Mouse (Mus musculus) CH12.LX (cell line): Measurements from ENCODE around the gene Lama4. TPM values are rescaled to one million over a fixed set of nuclear protein-coding genes. Genes with fewer than 3 reads are reported as not detected.

Experiments used
- DNase-seq: peaks from one replicate; pipeline ENCODE4 v3.0.0-alpha.2; 2013; ENCODE audit errors: extremely low read depth
- H3K27ac ChIP-seq: 2 replicates; pipeline ENCODE4 v1.5.1; 2012; ENCODE audit warnings: low read depth, mild to moderate bottlenecking, control low read depth, moderate library complexity; ENCODE audit not compliant: insufficient read depth
- H3K27me3 ChIP-seq: replicated peaks from 2 replicates; pipeline ENCODE3; 2012; ENCODE audit warnings: inconsistent platforms
- H3K36me3 ChIP-seq, 2 experiments: replicated peaks in 1 of 2; 2 replicates each; pipeline versions ENCODE3 to v1.6.1; 2012; ENCODE audit warnings: inconsistent platforms in 1 of 2, low read length in 1 of 2, mild to moderate bottlenecking in 1 of 2, mixed read lengths in 1 of 2, moderate library complexity in 1 of 2; ENCODE audit not compliant: control insufficient read depth in 1 of 2, insufficient read depth in 1 of 2
- H3K4me1 ChIP-seq, 2 experiments: 2 replicates each; pipeline ENCODE4 v1.6.1; 2012; ENCODE audit warnings: inconsistent platforms in 1 of 2, moderate library complexity in 1 of 2; ENCODE audit not compliant: insufficient read depth in 2 of 2, control insufficient read depth in 1 of 2
- H3K4me2 ChIP-seq: 2 replicates; pipeline ENCODE4 v1.6.1; 2012; ENCODE audit warnings: low read depth, mild to moderate bottlenecking, control low read depth; ENCODE audit not compliant: poor library complexity, insufficient read depth, severe bottlenecking
- H3K4me3 ChIP-seq, 3 experiments: fragments of 150-350 bp in 1 of 3; sonication (generic) in 1 of 3; replicated peaks in 1 of 3; 2 replicates each; pipeline versions ENCODE3 to v1.5.1; 2011 to 2012; ENCODE audit warnings: low read depth in 2 of 3, low read length in 2 of 3, mild to moderate bottlenecking in 2 of 3, moderate library complexity in 2 of 3, control low read depth in 1 of 3, improper control_type of control experiment in 1 of 3, inconsistent platforms in 1 of 3, mixed read lengths in 1 of 3; ENCODE audit not compliant: poor library complexity in 1 of 3
- H3K79me2 ChIP-seq: replicated peaks from 2 replicates; pipeline ENCODE4 v1.6.1; 2012; ENCODE audit warnings: mild to moderate bottlenecking, moderate library complexity; ENCODE audit not compliant: control insufficient read depth, poor library complexity, insufficient read depth, severe bottlenecking; ENCODE audit errors: extremely low read depth
- H3K9ac ChIP-seq: 2 replicates; pipeline ENCODE4 v1.6.1; 2012; ENCODE audit warnings: low read depth, mild to moderate bottlenecking, control low read depth, moderate library complexity; ENCODE audit not compliant: insufficient read depth
- H3K9me3 ChIP-seq: replicated peaks from 2 replicates; pipeline ENCODE3; 2012; ENCODE audit warnings: low read length, inconsistent platforms, mixed read lengths
- BHLHE40 ChIP-seq: IDR thresholded peaks from 2 replicates; pipeline ENCODE4 v1.6.1; 2011; ENCODE audit warnings: mild to moderate bottlenecking, low read depth, low read length, improper control_type of control experiment
- CTCF ChIP-seq, 2 experiments: IDR thresholded peaks in 1 of 2; conservative IDR thresholded peaks in 1 of 2; 2 replicates each; pipeline ENCODE4 v1.5.1; 2011 to 2012; ENCODE audit warnings: low read depth in 2 of 2, low read length in 2 of 2, improper control_type of control experiment in 1 of 2, inconsistent platforms in 1 of 2, mild to moderate bottlenecking in 1 of 2, moderate library complexity in 1 of 2
- ELF1 ChIP-seq: IDR thresholded peaks from 2 replicates; pipeline ENCODE4 v1.6.1; 2014; ENCODE audit warnings: low read depth, mild to moderate bottlenecking, inconsistent platforms, low read length, improper control_type of control experiment
- EP300 ChIP-seq: IDR thresholded peaks from 2 replicates; pipeline ENCODE4 v1.6.1; 2011; ENCODE audit warnings: low read length, improper control_type of control experiment
- ETS1 ChIP-seq: conservative IDR thresholded peaks from 2 replicates; pipeline ENCODE4 v1.6.1; 2012; ENCODE audit warnings: low read depth, mild to moderate bottlenecking, inconsistent platforms, low read length, improper control_type of control experiment, moderate library complexity
- GABPA ChIP-seq: IDR thresholded peaks from 2 replicates; pipeline ENCODE4 v1.6.1; 2012; ENCODE audit warnings: low read depth, low read length, improper control_type of control experiment, inconsistent platforms; ENCODE audit not compliant: insufficient replicate concordance
- IRF4 ChIP-seq: IDR thresholded peaks from 2 replicates; pipeline ENCODE4 v1.6.1; 2014; ENCODE audit warnings: low read depth, mild to moderate bottlenecking, inconsistent platforms, low read length, improper control_type of control experiment
- JUN ChIP-seq: IDR thresholded peaks from 2 replicates; pipeline ENCODE4 v1.6.1; 2011; ENCODE audit warnings: low read depth, mild to moderate bottlenecking, low read length, improper control_type of control experiment, moderate library complexity; ENCODE audit not compliant: insufficient read depth
- JUND ChIP-seq: conservative IDR thresholded peaks from 2 replicates; pipeline ENCODE4 v1.6.1; 2011; ENCODE audit warnings: low read depth, low read length, improper control_type of control experiment
- KAT2A ChIP-seq: IDR thresholded peaks from 2 replicates; pipeline ENCODE4 v1.6.1; 2012; ENCODE audit warnings: low read length, improper control_type of control experiment, inconsistent platforms; ENCODE audit not compliant: insufficient replicate concordance
- MAFK ChIP-seq: IDR thresholded peaks from 2 replicates; pipeline ENCODE4 v1.6.1; 2011; ENCODE audit warnings: low read length, improper control_type of control experiment; ENCODE audit not compliant: insufficient replicate concordance
- MAX ChIP-seq: IDR thresholded peaks from 2 replicates; pipeline ENCODE4 v1.6.1; 2011; ENCODE audit warnings: low read length, improper control_type of control experiment
- MEF2A ChIP-seq: IDR thresholded peaks from 2 replicates; pipeline ENCODE4 v1.6.1; 2014; ENCODE audit warnings: low read depth, mild to moderate bottlenecking, inconsistent platforms, low read length, improper control_type of control experiment, borderline replicate concordance
- MYC ChIP-seq: IDR thresholded peaks from 2 replicates; pipeline ENCODE4 v1.6.1; 2011; ENCODE audit warnings: low read depth, mild to moderate bottlenecking, improper control_type of control experiment, low read length
- NELFE ChIP-seq: IDR thresholded peaks from 2 replicates; pipeline ENCODE4 v1.6.1; 2011; ENCODE audit warnings: low read depth, low read length, improper control_type of control experiment
- NRF1 ChIP-seq: IDR thresholded peaks from 2 replicates; pipeline ENCODE4 v1.6.1; 2014; ENCODE audit warnings: low read depth, mild to moderate bottlenecking, inconsistent platforms, low read length, improper control_type of control experiment, moderate library complexity
- POLR2A ChIP-seq: IDR thresholded peaks from 2 replicates; pipeline ENCODE4 v1.6.1; 2011; ENCODE audit warnings: low read depth, mild to moderate bottlenecking, improper control_type of control experiment, low read length
- RCOR1 ChIP-seq: conservative IDR thresholded peaks from 2 replicates; pipeline ENCODE4 v1.6.1; 2012; ENCODE audit warnings: low read depth, mild to moderate bottlenecking, inconsistent platforms, low read length, improper control_type of control experiment
- SIN3A ChIP-seq: IDR thresholded peaks from 2 replicates; pipeline ENCODE4 v1.6.1; 2012; ENCODE audit warnings: low read length, improper control_type of control experiment, inconsistent platforms
- TBP ChIP-seq: conservative IDR thresholded peaks from 2 replicates; pipeline ENCODE4 v1.6.1; 2011; ENCODE audit warnings: low read depth, low read length, improper control_type of control experiment
- UBTF ChIP-seq: IDR thresholded peaks from 2 replicates; pipeline ENCODE4 v1.6.1; 2012; ENCODE audit warnings: low read depth, mild to moderate bottlenecking, inconsistent platforms, low read length, improper control_type of control experiment, moderate library complexity
- USF1 ChIP-seq: IDR thresholded peaks from 2 replicates; pipeline ENCODE4 v1.6.1; 2014; ENCODE audit warnings: low read depth, mild to moderate bottlenecking, inconsistent platforms, low read length, improper control_type of control experiment
- ZC3H11A ChIP-seq: IDR thresholded peaks from 2 replicates; pipeline ENCODE4 v1.6.1; 2012; ENCODE audit warnings: low read depth, mild to moderate bottlenecking, inconsistent platforms, low read length, improper control_type of control experiment
- ZMIZ1 ChIP-seq: IDR thresholded peaks from 2 replicates; pipeline ENCODE4 v1.6.1; 2012; ENCODE audit warnings: low read depth, mild to moderate bottlenecking, inconsistent platforms, low read length, improper control_type of control experiment
- ZNF384 ChIP-seq: IDR thresholded peaks from 2 replicates; pipeline ENCODE4 v1.6.1; 2012; ENCODE audit warnings: low read depth, low read length, improper control_type of control experiment, inconsistent platforms
- dilution Hi-C: fragments of 300-500 bp; cut with MboI; formaldehyde crosslinking; loops from 2 replicates; pipeline ENCODE4 v1.14.3; 2020; ENCODE audit warnings: low sequenced_read_pairs; ENCODE audit not compliant: extremely low pct_unique_long_range_greater_than_20kb, extremely low pct_ligation_motif_present
- in situ Hi-C: fragments of 300-500 bp; cut with MboI; formaldehyde crosslinking; loops from 3 replicates; pipeline ENCODE4 v1.14.3; 2019; ENCODE audit warnings: low sequenced_read_pairs, low pct_ligation_motif_present, low pct_unique_long_range_greater_than_20kb, mixed read lengths
- polyA plus RNA-seq: library from polyadenylated mRNA; unstranded; fragments of >175 nt; gene quantifications from 2 replicates; pipeline ENCODE4 v1.2.1, GENCODE M21; 2012; ENCODE audit warnings: low read depth; ENCODE audit not compliant: insufficient read length
- total RNA-seq, 2 experiments: library from RNA; depleted of rRNA; stranded (reverse); fragments of 300-350 nt in 1 of 2; fragments of >200 nt in 1 of 2; gene quantifications; 2 replicates each; pipeline ENCODE4 v1.2.3; 2012 to 2014

Lama4 gene
- total and polyA plus RNA-seq, 3 experiments: 0.08 to 0.50 (median 0.19) TPM

GRCm38 (mm10) chr10:39018635-39019034 is 53.3 kb downstream of the Lama4 start:
- Histone ChIP-seq H3K27me3 (no peaks in the 10 kb centered on the region), H3K4me3 (no peak overlapping the region), H3K4me1 (no peaks in the 10 kb centered on the region), H3K9me3 (no peaks in the 10 kb centered on the region), H3K9ac (no peak overlapping the region), H3K79me2 (no peaks in the 10 kb centered on the region), H3K27ac (no peak overlapping the region), H3K36me3 (no peaks in the 10 kb centered on the region), H3K4me2 (no peak overlapping the region)
- in situ Hi-C loops (no loop called here), dilution Hi-C loops (no loop called here)
- no peak for DNase-seq
- TF ChIP-seq TBP (no peak), UBTF (no peak), IRF4 (no peak), GABPA (no peak), BHLHE40 (no peak), JUN (no peak), ZC3H11A (no peak), SIN3A (no peak), KAT2A (no peak), USF1 (no peak), NRF1 (no peak), MYC (no peak), CTCF (conservative IDR thresholded peaks at IDR 0.05 in 1 of 2, IDR thresholded peaks at IDR 0.05 in 1 of 2; ENCODE audit: low read depth in 2 of 2, low read length in 2 of 2) (no peak), ZMIZ1 (no peak), JUND (no peak), EP300 (no peak), ETS1 (no peak), ZNF384 (no peak), MAX (no peak)

- Histone ChIP-seq H3K36me3 (no peaks in the 10 kb centered on the region), H3K79me2 (no peaks in the 10 kb centered on the region), H3K27ac (no peak overlapping the region), H3K4me2 (no peak overlapping the region), H3K9me3 (no peaks in the 10 kb centered on the region), H3K4me1 (no peaks in the 10 kb centered on the region), H3K27me3 (no peaks in the 10 kb centered on the region), H3K9ac (no peak overlapping the region), H3K4me3 (no peak overlapping the region)
- dilution Hi-C loops (no loop called here), in situ Hi-C loops (no loop called here)
- no peak for DNase-seq
- TF ChIP-seq NELFE: no peak
- no peak for TF ChIP-seq MAFK
- no peak for TF ChIP-seq UBTF
- no peak for TF ChIP-seq ELF1
- no peak for TF ChIP-seq GABPA
- no peak for TF ChIP-seq IRF4
- TF ChIP-seq USF1: no peak
- no peak for TF ChIP-seq POLR2A
- no peak for TF ChIP-seq RCOR1
- no peak for TF ChIP-seq MEF2A
Observed at GRCm38 (mm10) chr10:39023618-39024256, 58.4 kb downstream of the Lama4 start.
